Mouse (Mus musculus) right cerebral cortex, postnatal 10 days (tissue): ENCODE measurements around the gene Fnbp1l.
A peak's percentile ranks its signal among the peaks of the same experiment; 100 is the strongest.

Source experiments
- DNase-seq, 2 experiments: peaks; one replicate each; pipeline ENCODE4 v3.0.0; 2021; ENCODE audit warnings: low spot score in 2 of 2

The Fnbp1l gene

GRCm38 (mm10) chr3:122528477-122528876 is 91.0 kb downstream of the Fnbp1l start:
- DNase-seq: peak in 1 of 2 experiments; percentile 15

GRCm38 (mm10) chr3:122521294-122521693 is 98.2 kb downstream of the Fnbp1l start:
- no peak for DNase-seq

- no peak for DNase-seq
These were observed 98.6 kb downstream of the Fnbp1l start for GRCm38 (mm10) chr3:122520875-122521274.

- no peak for DNase-seq
These were observed 99.2 kb downstream of the Fnbp1l start for GRCm38 (mm10) chr3:122520365-122520764.

GRCm38 (mm10) chr3:122519082-122519481 is 100.4 kb downstream of the Fnbp1l start:
- DNase-seq: peak in 1 of 2 experiments; percentile 39

GRCm38 (mm10) chr3:122518231-122518736 is 101.2 kb downstream of the Fnbp1l start:
- peak in 1 of 2 experiments; percentile 49 for DNase-seq

GRCm38 (mm10) chr3:122517726-122518125 is 101.8 kb downstream of the Fnbp1l start:
- no peak for DNase-seq

GRCm38 (mm10) chr3:122516327-122516695 is 103.2 kb downstream of the Fnbp1l start:
- peak in 1 of 2 experiments; percentile 46 for DNase-seq

GRCm38 (mm10) chr3:122515568-122516326 is 103.8 kb downstream of the Fnbp1l start:
- peak in 1 of 2 experiments; percentile 34 for DNase-seq

GRCm38 (mm10) chr3:122512725-122513375 is 106.7 kb downstream of the Fnbp1l start:
- no peak for DNase-seq

GRCm38 (mm10) chr3:122511721-122512619 is 107.5 kb downstream of the Fnbp1l start:
- no peak for DNase-seq

GRCm38 (mm10) chr3:122510932-122511331 is 108.6 kb downstream of the Fnbp1l start:
- DNase-seq: no peak

- no peak for DNase-seq
These were observed 109.2 kb downstream of the Fnbp1l start for GRCm38 (mm10) chr3:122510240-122510750.

GRCm38 (mm10) chr3:122509534-122510239 is 109.8 kb downstream of the Fnbp1l start:
- peak in 1 of 2 experiments; percentile 58 for DNase-seq

- peak; percentile 59 to 70 for DNase-seq
These were observed 110.4 kb downstream of the Fnbp1l start for GRCm38 (mm10) chr3:122509084-122509483.

GRCm38 (mm10) chr3:122507826-122508225 is 111.7 kb downstream of the Fnbp1l start:
- DNase-seq: no peak

GRCm38 (mm10) chr3:122506343-122506916 is 113.1 kb downstream of the Fnbp1l start:
- peak; percentile 63 to 73 for DNase-seq

GRCm38 (mm10) chr3:122500929-122501328 is 118.6 kb downstream of the Fnbp1l start:
- no peak for DNase-seq

GRCm38 (mm10) chr3:122499647-122500046 is 119.9 kb downstream of the Fnbp1l start:
- no peak for DNase-seq

GRCm38 (mm10) chr3:122498528-122498927 is 121.0 kb downstream of the Fnbp1l start:
- DNase-seq: no peak

- no peak for DNase-seq
These were observed 121.6 kb downstream of the Fnbp1l start for GRCm38 (mm10) chr3:122497871-122498270.
